Mouse (Mus musculus): Measurements from ENCODE around the gene Spam1. TPM values are rescaled to one million over a fixed set of nuclear protein-coding genes. Genes with fewer than 3 reads are reported as not detected.

The Spam1 gene
- not detected in 2 replicates for polyA plus RNA-seq (2011; ENCODE audit: insufficient read depth, insufficient read length, low read depth, missing spikeins)

GRCm38 (mm10) chr6:24790888-24791287 is at the start of gene Spam1:
Gene Spam1, plus strand, starts transcription at chr6:24791188.
- Histone ChIP-seq H3K4me3 (ENCODE audit: low read depth, low read length) (no peak within 1 kb of the TSS), H3K9me3 (replicated peaks; ENCODE audit: control insufficient read depth, insufficient read depth, low read length, poor library complexity, severe bottlenecking) (no peaks in the 10 kb centered on the region), H3K9ac (ENCODE audit: low read depth, poor library complexity, severe bottlenecking) (no peak within 1 kb of the TSS), H3K27ac (ENCODE audit: insufficient read depth, low read length) (no peak within 1 kb of the TSS), H3K36me3 (ENCODE audit: control insufficient read depth, insufficient read depth, low read length, poor library complexity, severe bottlenecking) (no peaks in the 10 kb centered on the region), H3K4me1 (ENCODE audit: control insufficient read depth, insufficient read depth, low read length) (no peaks in the 10 kb centered on the region), H3K27me3 (ENCODE audit: control insufficient read depth, insufficient read depth, low read length, poor library complexity, severe bottlenecking) (no peaks in the 10 kb centered on the region)
- no peak for TF ChIP-seq EP300 (IDR thresholded peaks at IDR 0.05; ENCODE audit: insufficient read depth, low read depth, low read length)
- TF ChIP-seq CTCF (IDR thresholded peaks at IDR 0.05; ENCODE audit: low read depth, low read length): no peak
- no peak for TF ChIP-seq POLR2A (IDR thresholded peaks at IDR 0.05; ENCODE audit: insufficient read depth, low read length)

GRCm38 (mm10) chr6:24748029-24748428 is 43.0 kb upstream of the Spam1 start, which contains the start of gene Hyal4:
Gene Hyal4, plus strand, starts transcription at chr6:24748329.
- H3K9ac ChIP-seq (ENCODE audit: low read depth, poor library complexity, severe bottlenecking): no peak within 1 kb of the TSS
- no peak within 1 kb of the TSS for H3K27ac ChIP-seq (ENCODE audit: insufficient read depth, low read length)

GRCm38 (mm10) chr6:24759281-24759680 is 31.7 kb upstream of the Spam1 start:
- Histone ChIP-seq H3K27ac (ENCODE audit: insufficient read depth, low read length) (no peak overlapping the region), H3K36me3 (ENCODE audit: control insufficient read depth, insufficient read depth, low read length, poor library complexity, severe bottlenecking) (no peaks in the 10 kb centered on the region), H3K27me3 (ENCODE audit: control insufficient read depth, insufficient read depth, low read length, poor library complexity, severe bottlenecking) (no peaks in the 10 kb centered on the region), H3K4me3 (ENCODE audit: low read depth, low read length) (no peak overlapping the region), H3K9ac (ENCODE audit: low read depth, poor library complexity, severe bottlenecking) (no peak overlapping the region), H3K4me1 (ENCODE audit: control insufficient read depth, insufficient read depth, low read length) (no peaks in the 10 kb centered on the region), H3K9me3 (replicated peaks; ENCODE audit: control insufficient read depth, insufficient read depth, low read length, poor library complexity, severe bottlenecking) (peaks cover 6% of the 10 kb centered on the region; the same call in 1 of the 2 replicates)
- no peak for TF ChIP-seq CTCF (IDR thresholded peaks at IDR 0.05; ENCODE audit: low read depth, low read length)
- TF ChIP-seq EP300 (IDR thresholded peaks at IDR 0.05; ENCODE audit: insufficient read depth, low read depth, low read length): no peak
- TF ChIP-seq POLR2A (IDR thresholded peaks at IDR 0.05; ENCODE audit: insufficient read depth, low read length): no peak

More at GRCm38 (mm10) chr6:24748029-24748428, 43.0 kb upstream of the Spam1 start, which contains the start of gene Hyal4:
- TF ChIP-seq POLR2A (IDR thresholded peaks at IDR 0.05; ENCODE audit: insufficient read depth, low read length): no peak
- no peaks in the 10 kb centered on the region for H3K36me3 ChIP-seq (ENCODE audit: control insufficient read depth, insufficient read depth, low read length, poor library complexity, severe bottlenecking)
- H3K4me1 ChIP-seq (ENCODE audit: control insufficient read depth, insufficient read depth, low read length): no peaks in the 10 kb centered on the region
- H3K4me3 ChIP-seq (ENCODE audit: low read depth, low read length): no peak within 1 kb of the TSS
- H3K27me3 ChIP-seq (ENCODE audit: control insufficient read depth, insufficient read depth, low read length, poor library complexity, severe bottlenecking): no peaks in the 10 kb centered on the region
- H3K9me3 ChIP-seq (replicated peaks; ENCODE audit: control insufficient read depth, insufficient read depth, low read length, poor library complexity, severe bottlenecking): no peaks in the 10 kb centered on the region

- Histone ChIP-seq H3K4me3 (ENCODE audit: low read depth, low read length) (no peak overlapping the region), H3K27me3 (ENCODE audit: control insufficient read depth, insufficient read depth, low read length, poor library complexity, severe bottlenecking) (no peaks in the 10 kb centered on the region), H3K27ac (ENCODE audit: insufficient read depth, low read length) (no peak overlapping the region), H3K36me3 (ENCODE audit: control insufficient read depth, insufficient read depth, low read length, poor library complexity, severe bottlenecking) (no peaks in the 10 kb centered on the region), H3K9me3 (replicated peaks; ENCODE audit: control insufficient read depth, insufficient read depth, low read length, poor library complexity, severe bottlenecking) (no peaks in the 10 kb centered on the region), H3K4me1 (ENCODE audit: control insufficient read depth, insufficient read depth, low read length) (no peaks in the 10 kb centered on the region), H3K9ac (ENCODE audit: low read depth, poor library complexity, severe bottlenecking) (no peak overlapping the region)
- TF ChIP-seq POLR2A (IDR thresholded peaks at IDR 0.05; ENCODE audit: insufficient read depth, low read length) (no peak), EP300 (IDR thresholded peaks at IDR 0.05; ENCODE audit: insufficient read depth, low read depth, low read length) (no peak), CTCF (IDR thresholded peaks at IDR 0.05; ENCODE audit: low read depth, low read length) (no peak)
Measured at GRCm38 (mm10) chr6:24766261-24766660, 24.7 kb upstream of the Spam1 start.

GRCm38 (mm10) chr6:24779182-24779581 is 11.8 kb upstream of the Spam1 start:
- H3K27ac ChIP-seq (ENCODE audit: insufficient read depth, low read length): no peak overlapping the region
- no peak for TF ChIP-seq CTCF (IDR thresholded peaks at IDR 0.05; ENCODE audit: low read depth, low read length)
- TF ChIP-seq POLR2A (IDR thresholded peaks at IDR 0.05; ENCODE audit: insufficient read depth, low read length): no peak
- TF ChIP-seq EP300 (IDR thresholded peaks at IDR 0.05; ENCODE audit: insufficient read depth, low read depth, low read length): no peak
- no peak overlapping the region for H3K9ac ChIP-seq (ENCODE audit: low read depth, poor library complexity, severe bottlenecking)
- H3K27me3 ChIP-seq (ENCODE audit: control insufficient read depth, insufficient read depth, low read length, poor library complexity, severe bottlenecking): no peaks in the 10 kb centered on the region; the same call in none of the 2 replicates
- H3K36me3 ChIP-seq (ENCODE audit: control insufficient read depth, insufficient read depth, low read length, poor library complexity, severe bottlenecking): no peaks in the 10 kb centered on the region
- no peaks in the 10 kb centered on the region; the same call in 1 of the 2 replicates for H3K9me3 ChIP-seq (replicated peaks; ENCODE audit: control insufficient read depth, insufficient read depth, low read length, poor library complexity, severe bottlenecking)
- H3K4me1 ChIP-seq (ENCODE audit: control insufficient read depth, insufficient read depth, low read length): no peaks in the 10 kb centered on the region
- no peak overlapping the region for H3K4me3 ChIP-seq (ENCODE audit: low read depth, low read length)

DNA sequence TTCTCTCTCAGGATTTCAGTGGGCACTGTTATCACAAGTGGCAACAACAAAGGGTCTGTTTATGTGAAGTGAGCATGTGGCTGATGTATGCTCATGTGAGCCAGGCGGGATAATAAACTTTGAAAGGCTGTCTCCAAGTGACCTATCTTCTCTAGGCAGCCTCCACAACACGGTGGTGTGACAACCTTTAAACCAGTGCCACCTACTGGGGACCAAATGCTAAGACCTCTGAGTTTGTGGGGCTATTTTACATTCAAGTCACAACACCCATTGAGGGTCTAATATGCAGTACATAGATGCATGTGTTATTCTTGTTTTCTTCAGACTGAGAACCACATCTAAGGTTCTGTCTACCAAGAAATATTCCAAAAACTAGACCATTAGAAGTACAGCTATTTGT is 31.1 kb downstream of the Spam1 start:
- no peak overlapping the region for H3K9ac ChIP-seq (ENCODE audit: low read depth, poor library complexity, severe bottlenecking)
- H3K27ac ChIP-seq (ENCODE audit: insufficient read depth, low read length): no peak overlapping the region
- H3K36me3 ChIP-seq (ENCODE audit: control insufficient read depth, insufficient read depth, low read length, poor library complexity, severe bottlenecking): no peaks in the 10 kb centered on the region
- H3K4me1 ChIP-seq (ENCODE audit: control insufficient read depth, insufficient read depth, low read length): no peaks in the 10 kb centered on the region
- no peak overlapping the region for H3K4me3 ChIP-seq (ENCODE audit: low read depth, low read length)
- H3K9me3 ChIP-seq (replicated peaks; ENCODE audit: control insufficient read depth, insufficient read depth, low read length, poor library complexity, severe bottlenecking): no peaks in the 10 kb centered on the region
- no peak for TF ChIP-seq CTCF (IDR thresholded peaks at IDR 0.05; ENCODE audit: low read depth, low read length)
- TF ChIP-seq EP300 (IDR thresholded peaks at IDR 0.05; ENCODE audit: insufficient read depth, low read depth, low read length): no peak
- no peak for TF ChIP-seq POLR2A (IDR thresholded peaks at IDR 0.05; ENCODE audit: insufficient read depth, low read length)
- no peaks in the 10 kb centered on the region for H3K27me3 ChIP-seq (ENCODE audit: control insufficient read depth, insufficient read depth, low read length, poor library complexity, severe bottlenecking)

Other genes starting within 250 kb of the Spam1 start
- gene Lmod2, start 193.4 kb upstream of the Spam1 start, polyA plus RNA-seq (2011; ENCODE audit: insufficient read depth, insufficient read length, low read depth, missing spikeins): not detected in 2 replicates
- gene Wasl, start 126.2 kb upstream of the Spam1 start, polyA plus RNA-seq (2011; ENCODE audit: insufficient read depth, insufficient read length, low read depth, missing spikeins): 62.3 and 63.1 TPM in 2 replicates
- gene Hyal6, start 57.9 kb upstream of the Spam1 start, polyA plus RNA-seq (2011; ENCODE audit: insufficient read depth, insufficient read length, low read depth, missing spikeins): not detected in 2 replicates
- gene Hyal4, start 42.9 kb upstream of the Spam1 start, polyA plus RNA-seq (2011; ENCODE audit: insufficient read depth, insufficient read length, low read depth, missing spikeins): not detected in 2 replicates
- gene Hyal5, start 66.8 kb downstream of the Spam1 start, polyA plus RNA-seq (2011; ENCODE audit: insufficient read depth, insufficient read length, low read depth, missing spikeins): not detected in 2 replicates
- gene Tmem229a, start 165.1 kb downstream of the Spam1 start, polyA plus RNA-seq (2011; ENCODE audit: insufficient read depth, insufficient read length, low read depth, missing spikeins): 0.47 and 0.49 TPM in 2 replicates